Mouse (Mus musculus) heart, embryonic 12.5 days (tissue): ENCODE results near the gene Nipa1. TPM values are rescaled to one million over a fixed set of nuclear protein-coding genes. Genes with fewer than 3 reads are reported as not detected.

Experiments
- polyA plus RNA-seq: library from polyadenylated mRNA; unstranded; fragments of >200 nt; fragmentation: Nextera tagmentation; extraction: Ambion mirVana; gene quantifications from 2 replicates; pipeline ENCODE4 v1.2.1, GENCODE M21; 2016

Gene Nipa1
- polyA plus RNA-seq, 1 experiment from 2014 or later, result 4.5 TPM

Other genes with a start within 250 kb of the Nipa1 start
- gene Tubgcp5, start 225.8 kb downstream of the Nipa1 start, polyA plus RNA-seq, result 19.2 and 23.8 TPM in 2 replicates
- gene Cyfip1, start 178.2 kb downstream of the Nipa1 start, polyA plus RNA-seq, result 58.5 and 60.9 TPM in 2 replicates
- 48.0 and 53.4 TPM in 2 replicates for gene Nipa2, start 57.5 kb downstream of the Nipa1 start, polyA plus RNA-seq
- 20.6 and 20.8 TPM in 2 replicates for gene Herc2, start 30.2 kb upstream of the Nipa1 start, polyA plus RNA-seq
- gene Oca2, start 219.8 kb upstream of the Nipa1 start, polyA plus RNA-seq, result not detected in 2 replicates